Mouse (Mus musculus) common myeloid progenitor, adult 5-6 weeks (primary cell): ENCODE data around the gene Ovca2. TPM values are rescaled to one million over a fixed set of nuclear protein-coding genes. Genes with fewer than 3 reads are reported as not detected.

Experiments used
- ATAC-seq: replicated peaks from 2 replicates; pipeline ENCODE4 v1.8.0; 2016; ENCODE audit warnings: low read depth, mild to moderate bottlenecking, moderate TSS enrichment, inconsistent platforms; ENCODE audit not compliant: poor library complexity, severe bottlenecking
- total RNA-seq: library from RNA; stranded (forward); fragments of 200-1000, 187-1606 nt; gene quantifications from 2 replicates; pipeline ENCODE4 v1.2.3, GENCODE M21; 2017

Gene Ovca2
- total RNA-seq: 18.5 and 20.9 TPM in 2 replicates

DNA sequence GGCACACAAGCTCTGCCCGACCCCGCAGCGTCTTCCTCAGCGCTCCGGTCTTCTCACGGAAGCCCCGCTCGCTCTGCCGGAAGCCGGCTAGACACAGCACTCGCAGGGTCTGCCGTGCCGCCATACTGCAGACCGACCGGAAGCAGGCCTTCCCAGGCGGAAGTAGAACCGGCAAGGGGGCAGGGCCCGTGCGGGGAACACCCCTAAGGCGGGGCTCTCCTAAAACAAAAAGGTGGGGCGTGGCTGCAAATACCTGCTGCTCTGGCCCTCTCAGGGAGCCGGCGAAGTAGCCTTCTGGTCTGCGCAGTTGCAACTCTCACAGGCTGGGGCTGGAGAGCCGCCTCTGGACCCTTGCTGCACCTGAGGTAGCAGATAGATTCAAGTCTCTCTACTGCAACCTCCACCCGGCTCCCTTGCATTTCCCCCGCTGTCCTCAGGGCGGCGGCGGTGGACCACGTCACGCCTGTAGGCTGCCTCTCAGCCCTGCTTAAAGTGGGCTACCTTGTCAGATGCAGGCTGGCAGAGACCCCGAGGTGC, at the start of gene Ovca2:
Ovca2 (minus strand) TSS at position 164 of the 537 bp plus-strand sequence.
- ATAC-seq: peak; percentile 97

- ATAC-seq: peak; percentile 73
These were observed 49.0 kb upstream of the Ovca2 start for GRCm38 (mm10) chr11:75227632-75228031.

DNA sequence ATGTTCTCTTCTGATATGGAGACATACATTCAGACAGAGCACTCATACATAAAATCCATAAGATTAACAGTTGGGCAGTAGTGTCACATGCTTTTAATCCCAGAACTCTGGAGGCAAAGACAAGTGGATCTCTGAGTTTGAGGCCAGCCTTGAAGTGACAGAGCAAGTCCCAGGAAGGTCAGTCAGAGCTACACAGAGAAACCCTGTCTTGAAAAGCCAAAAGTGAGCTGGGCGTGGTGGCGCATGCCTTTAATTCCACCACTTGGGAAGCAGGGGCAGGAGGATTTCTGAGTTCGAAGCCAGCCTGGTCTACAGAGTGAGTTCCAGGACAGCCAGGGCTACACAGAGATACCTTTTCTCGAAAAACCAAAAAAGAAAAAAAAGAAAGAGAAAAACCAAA, 46.2 kb upstream of the Ovca2 start:
- ATAC-seq: no peak

DNA sequence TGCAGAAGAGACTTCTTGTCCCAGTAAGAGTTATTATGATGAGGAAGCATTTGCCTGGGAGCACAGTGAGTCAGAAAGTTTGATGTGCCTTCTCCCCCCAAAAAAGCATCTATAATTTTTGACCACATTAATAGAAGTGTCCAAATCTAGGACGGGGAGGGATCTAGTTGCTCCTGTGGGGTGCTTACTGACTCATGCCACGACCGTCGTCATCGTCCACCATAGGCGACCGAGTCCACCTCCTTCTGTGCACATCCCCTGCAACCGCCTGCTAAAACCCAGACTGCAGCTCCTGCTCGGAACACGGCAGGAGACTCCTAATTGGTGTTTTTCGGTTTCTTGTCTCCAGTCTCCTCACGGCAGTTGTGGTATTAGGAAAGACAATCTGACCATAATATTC, 45.4 kb upstream of the Ovca2 start:
- ATAC-seq: no peak

GRCm38 (mm10) chr11:75220517-75221145, 42.0 kb upstream of the Ovca2 start:
- no peak for ATAC-seq

DNA sequence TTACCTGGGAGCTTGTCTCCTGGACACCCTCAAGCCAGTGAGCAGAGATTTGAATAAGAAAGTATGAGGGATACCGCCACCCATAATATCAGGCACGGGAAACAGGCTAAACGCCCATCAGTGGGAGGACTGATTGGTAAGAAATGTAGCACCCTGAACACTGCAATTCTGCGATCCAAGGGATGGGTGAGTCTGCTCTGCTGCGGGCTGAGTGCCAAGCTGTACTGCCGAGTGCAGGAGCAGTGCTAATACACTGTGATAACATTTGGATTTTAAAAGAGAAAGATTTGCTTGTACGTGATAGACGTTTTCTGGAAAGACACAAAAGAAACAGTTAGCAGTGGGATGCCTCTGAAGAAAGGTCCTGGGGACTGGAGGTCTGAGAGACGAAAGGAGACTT, 41.5 kb upstream of the Ovca2 start:
- no peak for ATAC-seq

GRCm38 (mm10) chr11:75214081-75214950, 35.7 kb upstream of the Ovca2 start:
- ATAC-seq: no peak

DNA sequence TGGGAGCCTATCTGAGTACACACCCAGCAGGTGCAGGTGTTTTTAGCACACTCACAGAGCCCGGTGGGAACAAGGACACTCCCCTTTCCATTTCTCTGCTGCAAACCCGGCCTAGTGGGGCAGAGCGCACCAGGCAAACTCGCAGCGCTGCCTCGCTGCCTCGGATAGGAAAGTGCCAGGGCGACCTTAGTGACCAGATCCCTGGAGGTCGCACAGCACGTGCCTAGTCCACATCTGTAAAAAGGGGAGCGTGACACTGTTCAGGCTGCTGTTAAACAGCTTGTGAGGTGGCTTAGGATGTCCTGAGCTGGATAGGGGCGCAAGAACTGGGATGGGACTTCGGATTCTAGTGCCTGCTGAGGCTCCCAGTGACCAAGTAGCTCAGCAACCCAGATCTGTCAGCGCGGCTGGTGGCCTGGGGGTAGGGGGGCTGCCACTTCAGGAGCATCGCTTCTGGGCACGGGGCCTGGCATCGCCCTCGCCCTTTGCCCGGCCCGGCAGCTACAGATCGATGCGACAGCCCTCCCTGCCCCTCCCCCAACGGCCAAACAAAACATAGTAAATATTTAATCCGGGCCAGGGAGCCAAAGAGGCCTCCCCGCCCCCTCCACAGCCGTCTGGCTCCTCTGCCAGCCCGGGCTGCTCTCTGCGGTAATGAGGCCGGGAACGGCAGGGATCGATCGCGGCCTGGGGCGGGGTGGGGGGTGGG, 34.9 kb upstream of the Ovca2 start:
- no peak for ATAC-seq

DNA sequence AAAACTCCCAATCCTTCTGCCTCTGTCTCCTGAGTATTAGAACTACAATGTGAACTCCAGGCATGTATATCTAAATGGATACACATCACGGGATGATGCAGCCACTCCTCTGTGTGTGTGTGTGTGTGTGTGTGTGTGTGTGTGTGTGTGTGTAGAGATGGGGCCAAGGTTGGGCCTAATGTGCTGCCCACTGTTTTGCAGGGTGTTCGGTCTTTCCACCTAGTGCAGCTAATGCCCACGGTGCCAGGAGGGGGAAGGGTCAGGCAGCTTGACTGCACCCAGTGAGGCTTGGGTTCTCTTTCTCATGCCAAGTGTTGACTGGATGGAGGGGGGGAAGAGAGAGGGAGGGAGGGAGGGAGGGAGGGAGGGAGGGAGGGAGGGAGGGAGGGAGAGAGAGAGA, 34.2 kb upstream of the Ovca2 start:
- ATAC-seq: no peak

DNA sequence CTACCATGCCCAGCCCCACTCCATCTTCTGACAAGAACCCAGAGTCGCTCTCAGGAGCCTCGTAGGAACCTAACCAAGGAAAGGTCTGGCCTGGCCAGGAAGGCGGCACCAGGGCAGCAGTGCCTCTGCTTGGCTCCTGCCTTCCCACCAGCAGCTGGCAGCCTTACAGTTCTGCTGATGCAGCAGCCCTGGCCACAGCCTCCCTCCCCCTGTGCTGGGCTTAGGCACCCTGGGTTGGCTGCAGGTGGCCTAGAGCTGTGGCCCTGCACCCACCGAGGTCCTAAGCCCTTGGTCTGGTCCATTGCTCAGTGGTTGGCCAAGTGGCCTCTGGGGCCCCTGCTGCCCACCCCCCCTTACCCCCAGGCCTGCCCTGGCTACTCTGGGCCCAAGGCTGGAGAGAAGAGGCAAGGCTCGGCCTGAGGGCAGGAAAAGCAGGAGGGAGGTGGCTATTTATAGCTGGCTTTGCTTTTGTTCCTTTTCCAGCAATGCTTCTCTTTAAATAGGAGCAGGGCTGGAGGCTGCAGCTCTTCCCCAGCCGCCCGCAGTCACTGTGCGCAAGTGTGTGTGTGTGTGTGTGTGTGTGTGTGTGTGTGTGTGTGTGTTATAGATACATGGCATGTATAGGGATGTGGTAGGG, 33.5 kb upstream of the Ovca2 start:
- ATAC-seq: peak; percentile 34

DNA sequence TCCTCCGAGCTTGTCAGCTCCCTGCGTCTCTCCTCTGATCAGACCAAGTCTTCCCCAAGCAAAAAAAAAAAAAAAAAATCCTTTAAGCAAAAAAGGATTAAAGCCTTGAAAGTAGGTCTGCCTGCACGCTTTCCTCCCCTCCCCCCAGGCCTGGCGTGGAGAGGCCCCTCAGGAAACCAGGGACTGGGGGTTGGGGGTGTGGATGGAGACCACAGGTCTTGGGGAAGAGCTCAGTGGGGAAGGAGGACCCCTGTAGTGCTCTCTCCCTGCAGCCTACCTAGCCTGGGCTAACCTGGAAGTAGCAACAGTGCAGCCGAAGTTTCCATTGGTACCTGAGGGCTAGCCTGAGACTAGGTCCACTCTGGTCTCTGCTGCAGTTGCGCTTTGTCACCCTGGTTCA, 32.1 kb upstream of the Ovca2 start:
- no peak for ATAC-seq

DNA sequence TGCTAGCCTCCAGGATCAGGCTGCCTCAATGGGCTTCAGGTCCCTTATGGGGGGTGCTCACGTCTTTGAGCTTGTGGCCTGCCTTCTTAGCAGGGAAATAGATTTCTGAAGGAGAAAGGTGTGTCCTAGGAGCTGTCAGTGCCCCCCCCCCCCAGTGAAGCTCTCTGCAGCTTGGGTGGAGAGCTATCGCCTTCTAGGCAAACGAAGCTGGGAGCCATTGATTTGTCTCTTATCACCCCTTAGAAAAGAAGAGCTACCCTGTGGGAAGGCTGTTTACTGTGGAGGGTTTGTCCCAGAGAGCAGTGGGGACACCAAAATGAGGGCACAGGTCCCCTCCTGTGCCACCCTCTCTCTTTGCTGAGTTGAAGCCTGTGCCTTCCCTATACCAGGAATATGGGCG, 31.5 kb upstream of the Ovca2 start:
- ATAC-seq: no peak

GRCm38 (mm10) chr11:75209363-75209762, 30.7 kb upstream of the Ovca2 start:
- peak; percentile 46 for ATAC-seq

GRCm38 (mm10) chr11:75206347-75206746, 27.7 kb upstream of the Ovca2 start:
- no peak for ATAC-seq

DNA sequence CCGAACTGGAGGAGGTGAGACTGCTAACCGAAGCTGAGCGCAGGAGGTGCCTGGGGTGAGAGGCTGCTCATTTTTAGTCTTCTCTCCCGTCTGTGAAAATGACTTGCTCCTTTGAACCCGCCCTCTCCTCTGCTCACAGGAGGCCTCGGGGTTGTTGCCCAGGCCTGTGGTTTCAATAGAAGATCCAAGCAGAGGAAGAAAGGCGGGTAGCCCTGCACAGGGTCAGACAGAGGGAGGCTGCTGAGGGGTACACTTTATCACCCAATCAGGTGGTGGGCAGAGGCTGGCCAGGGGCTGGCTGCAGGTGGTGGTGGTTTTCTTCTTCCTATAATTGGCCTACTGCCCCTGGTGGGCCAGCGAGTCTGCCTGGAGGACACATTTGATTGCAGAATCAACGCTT, 25.8 kb upstream of the Ovca2 start:
- ATAC-seq: peak; percentile 46

DNA sequence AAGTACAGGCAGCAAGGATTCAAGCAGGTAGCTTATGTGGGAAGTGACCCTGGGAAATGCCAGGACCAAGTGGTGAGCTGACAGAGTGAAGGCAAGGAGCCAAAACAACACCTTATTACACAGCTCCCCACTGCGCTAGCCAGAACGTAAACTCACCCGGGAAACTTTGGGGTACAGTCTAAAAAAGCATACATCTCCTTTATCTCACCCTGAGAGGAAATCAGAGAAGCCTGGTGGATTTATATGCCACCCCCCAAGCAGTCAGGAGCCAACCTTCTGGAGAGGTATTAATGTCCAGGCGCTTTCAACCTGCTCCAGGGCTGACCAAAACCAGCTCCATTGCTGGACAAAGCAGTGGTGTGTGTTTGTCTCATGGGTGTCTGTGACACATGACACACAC, 25.3 kb upstream of the Ovca2 start:
- no peak for ATAC-seq

- ATAC-seq: no peak
These were observed 23.1 kb upstream of the Ovca2 start for GRCm38 (mm10) chr11:75201721-75202120.

GRCm38 (mm10) chr11:75200935-75201334, 22.3 kb upstream of the Ovca2 start:
- no peak for ATAC-seq

- ATAC-seq: no peak
These were observed 21.3 kb upstream of the Ovca2 start for GRCm38 (mm10) chr11:75199951-75200350.

- ATAC-seq: no peak
These were observed 20.2 kb upstream of the Ovca2 start for GRCm38 (mm10) chr11:75198792-75199191.
